Mouse (Mus musculus) testis, postnatal 14 days (tissue): ENCODE results near the gene Grb2.
A peak's percentile ranks its signal among the peaks of the same experiment; 100 is the strongest.

Source experiments
- DNase-seq: peaks from one replicate; pipeline ENCODE4 v3.0.0; 2021; ENCODE audit warnings: low spot score

Grb2 gene

DNA sequence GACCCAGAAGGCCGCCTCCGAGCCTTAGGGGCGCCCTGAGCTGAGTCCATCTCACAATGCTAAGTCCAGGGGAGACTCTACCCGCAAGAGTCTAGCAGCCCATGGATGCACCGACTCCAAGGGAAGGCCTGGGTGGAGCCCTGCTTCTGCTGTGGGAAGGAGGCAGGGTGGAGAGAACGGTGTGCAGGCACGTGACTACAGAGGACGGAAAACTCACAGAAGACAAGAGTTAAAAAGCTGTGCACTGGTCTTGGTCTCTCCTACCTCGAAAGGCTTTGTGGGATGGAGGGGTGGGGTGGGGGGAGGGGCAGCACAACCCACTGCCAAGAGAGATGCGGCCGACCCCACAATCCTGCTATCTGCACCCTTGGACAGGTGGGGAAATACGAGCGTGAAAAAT, 64.1 kb downstream of the Grb2 start:
- no peak for DNase-seq

GRCm38 (mm10) chr11:115643265-115643664, 65.1 kb downstream of the Grb2 start:
- no peak for DNase-seq

DNA sequence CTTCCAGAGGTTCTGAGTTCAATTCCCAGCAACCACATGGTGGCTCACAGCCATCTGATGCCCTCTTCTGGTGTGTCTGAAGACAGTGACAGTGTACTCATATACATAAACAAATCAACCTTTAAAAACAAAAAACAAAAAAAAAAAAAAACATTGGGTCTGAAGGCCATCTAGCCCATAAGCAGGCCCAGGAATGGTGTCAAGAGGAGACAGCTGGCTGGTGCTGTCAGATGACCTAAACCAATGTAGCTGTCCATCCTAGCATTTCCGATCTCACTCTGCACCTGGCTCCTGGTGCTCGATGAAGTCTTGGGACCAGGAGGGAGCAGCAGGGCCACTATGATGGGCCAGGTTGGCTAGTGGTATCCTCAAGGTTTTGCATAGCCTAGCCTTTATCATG, 65.7 kb downstream of the Grb2 start:
- DNase-seq = no peak

- DNase-seq = no peak
Measured at GRCm38 (mm10) chr11:115641664-115642036, 66.7 kb downstream of the Grb2 start.

GRCm38 (mm10) chr11:115640978-115641663, 67.3 kb downstream of the Grb2 start:
- DNase-seq = no peak

GRCm38 (mm10) chr11:115640311-115640828, 68.0 kb downstream of the Grb2 start:
- no peak for DNase-seq

DNA sequence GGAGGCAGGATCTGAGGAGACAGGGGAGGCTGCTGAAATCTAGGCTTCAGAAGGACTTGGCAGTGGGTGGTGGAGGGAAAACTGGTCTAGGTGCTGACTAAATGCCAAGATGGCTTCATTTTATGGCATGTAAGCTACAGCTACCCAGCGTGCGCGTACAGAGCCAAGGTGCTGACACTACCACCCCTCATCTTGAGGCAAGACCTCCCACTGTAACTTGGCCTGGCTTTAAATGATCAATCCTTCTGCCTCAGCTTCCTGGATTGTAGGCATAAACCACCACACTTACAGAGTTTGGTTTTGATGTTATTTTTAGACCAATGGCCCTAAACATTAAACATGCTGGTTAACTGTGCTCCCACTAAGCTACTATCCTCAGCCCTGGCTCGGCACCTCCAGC, 68.9 kb downstream of the Grb2 start:
- no peak for DNase-seq

DNA sequence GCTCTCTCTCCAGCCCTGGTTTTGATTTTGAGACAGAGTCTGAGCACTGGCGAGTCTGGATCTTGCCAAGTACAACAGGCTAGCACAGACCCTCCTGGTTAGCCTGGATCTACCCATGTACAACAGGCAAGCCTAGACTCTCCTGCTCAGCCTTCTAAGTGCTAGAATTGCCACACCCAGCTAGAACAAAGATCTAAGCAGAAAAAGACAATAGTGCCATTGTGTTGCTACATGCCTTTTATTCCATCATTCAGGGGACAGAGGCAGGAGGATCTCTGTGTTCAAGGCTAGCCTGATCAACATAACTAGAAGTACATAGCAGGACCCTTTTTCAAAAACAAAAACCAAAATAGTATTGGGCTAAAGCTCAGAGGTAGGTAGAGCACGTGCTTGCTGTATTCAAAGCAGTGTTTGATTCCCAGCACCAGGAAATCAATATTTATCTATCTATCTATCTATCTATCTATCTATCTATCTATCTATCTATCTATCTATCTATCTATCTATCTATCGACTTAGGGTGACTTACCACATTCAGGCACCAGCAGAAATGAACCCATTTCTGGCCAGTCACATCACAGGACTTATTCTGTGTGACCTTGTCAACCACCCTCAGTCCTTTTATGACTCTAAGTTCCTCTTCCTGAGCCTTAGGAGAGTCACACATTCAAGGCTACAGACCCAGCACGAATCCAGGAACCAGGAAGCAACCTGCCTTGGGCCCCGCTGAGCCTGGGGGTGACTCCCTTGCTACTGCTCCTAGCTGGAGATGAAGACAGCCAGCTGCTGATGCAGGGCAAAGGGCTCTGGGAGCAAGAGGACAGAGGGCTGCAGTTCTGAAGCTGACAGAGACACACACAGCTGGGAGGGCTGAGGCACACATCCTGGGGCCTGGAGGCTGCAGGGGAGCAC, 69.6 kb downstream of the Grb2 start:
- DNase-seq = no peak

- DNase-seq = no peak
Measured at GRCm38 (mm10) chr11:115636960-115637359, 71.4 kb downstream of the Grb2 start.

DNA sequence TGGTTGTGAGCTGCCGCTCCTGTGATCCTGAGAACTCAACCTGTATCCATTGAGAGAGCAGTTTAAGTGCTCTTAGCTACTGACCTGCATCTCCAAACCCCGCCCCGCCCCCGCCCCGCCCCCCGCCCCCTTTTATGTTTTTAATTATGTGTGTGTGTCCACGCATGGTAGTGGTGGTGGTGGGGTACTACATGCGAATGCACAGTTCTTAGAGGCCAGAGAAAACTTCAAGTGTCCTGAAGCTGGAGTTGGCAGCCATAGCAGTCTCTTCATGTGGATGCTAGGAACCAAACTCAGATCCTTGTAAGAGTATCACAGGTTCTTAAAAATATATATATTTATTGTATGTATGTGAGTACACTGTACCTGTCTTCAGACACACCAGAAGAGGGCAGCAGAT, 72.9 kb downstream of the Grb2 start:
- no peak for DNase-seq

DNA sequence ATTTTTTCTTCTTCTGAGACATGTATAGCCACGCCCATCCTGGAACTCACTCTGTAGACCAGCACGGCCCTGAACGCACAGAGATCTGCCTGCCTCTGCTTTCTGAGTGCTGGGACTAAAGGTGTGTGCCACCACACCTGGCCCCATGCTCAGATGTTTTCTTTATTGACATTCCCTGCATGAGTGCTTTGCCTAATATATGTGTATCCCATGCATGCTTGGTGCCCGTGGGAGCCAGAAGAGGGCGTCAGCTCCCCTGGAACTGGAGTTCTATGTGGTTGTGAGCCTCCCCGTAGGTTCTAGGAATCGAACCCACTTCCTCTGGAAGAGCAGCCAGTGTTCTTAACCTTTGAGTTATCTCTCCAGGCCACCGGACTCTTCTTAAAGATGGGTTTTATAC, 73.4 kb downstream of the Grb2 start:
- no peak for DNase-seq

- no peak for DNase-seq
Measured at GRCm38 (mm10) chr11:115634109-115634508, 74.3 kb downstream of the Grb2 start.

- no peak for DNase-seq
Measured at GRCm38 (mm10) chr11:115632862-115633261, 75.5 kb downstream of the Grb2 start.

GRCm38 (mm10) chr11:115632247-115632646, 76.2 kb downstream of the Grb2 start:
- DNase-seq = no peak

DNA sequence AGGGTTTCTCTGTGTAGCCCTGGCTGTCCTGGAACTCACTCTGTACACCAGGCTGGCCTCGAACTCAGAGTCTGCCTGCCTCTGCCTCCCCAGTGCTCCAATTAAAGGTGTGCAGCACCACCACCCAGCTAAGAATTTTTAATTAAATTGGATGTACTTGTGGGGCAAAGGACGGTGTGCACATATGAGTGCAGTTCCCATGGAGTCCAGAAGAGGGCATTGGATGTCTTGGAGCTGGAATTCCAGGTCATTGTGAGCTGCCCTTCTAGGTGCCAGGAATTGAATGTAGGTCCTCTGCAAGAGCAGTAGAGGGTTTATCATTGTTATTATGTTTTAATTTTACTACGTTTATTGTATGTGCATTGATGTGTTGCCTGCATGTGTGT, 76.9 kb downstream of the Grb2 start:
- DNase-seq = no peak

DNA sequence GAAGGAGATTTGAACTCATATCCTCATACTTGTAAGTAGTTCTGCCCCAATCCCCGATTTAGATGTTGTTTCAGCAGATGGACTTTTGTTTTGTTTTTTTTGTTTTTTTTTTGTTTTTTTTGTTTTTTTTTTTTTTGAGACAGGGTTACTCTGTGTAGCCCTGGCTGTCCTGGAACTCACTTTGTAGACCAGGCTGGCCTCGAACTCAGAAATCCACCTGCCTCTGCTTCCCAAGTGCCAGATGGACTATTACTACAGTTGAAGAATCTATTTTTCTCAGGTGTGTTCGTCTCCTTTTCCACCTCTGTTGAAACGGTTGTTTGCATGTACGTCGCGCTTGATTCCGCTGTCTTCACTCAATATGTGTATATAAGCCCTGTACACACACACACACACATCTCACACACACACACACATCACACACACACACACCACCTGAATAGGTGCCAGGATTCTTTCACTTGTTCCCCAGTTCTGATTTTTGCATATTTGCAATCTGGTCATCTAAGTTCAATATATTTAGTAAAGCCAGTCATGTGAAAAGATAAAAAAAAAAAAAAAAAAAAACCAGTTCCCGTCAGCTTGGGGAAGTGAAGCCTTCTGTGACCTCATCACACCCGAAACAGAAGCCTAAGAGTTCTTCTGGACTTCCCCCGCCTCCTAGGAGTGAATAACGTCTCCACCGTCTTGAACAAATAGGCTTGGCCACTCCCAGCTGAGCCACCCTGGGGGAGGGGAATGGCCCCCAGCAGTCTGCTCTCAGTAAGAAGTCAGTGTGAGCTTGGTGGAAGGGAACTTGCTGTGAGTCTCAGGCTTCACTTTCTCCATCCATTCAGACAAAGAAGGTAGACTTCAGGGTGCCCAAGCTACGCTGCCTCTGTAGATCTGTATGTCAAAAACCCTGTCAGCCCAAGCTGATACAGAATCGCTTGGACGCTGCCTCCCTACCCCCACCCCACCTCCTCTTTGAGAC, 77.6 kb downstream of the Grb2 start:
- no peak for DNase-seq

GRCm38 (mm10) chr11:115629734-115630531, 78.5 kb downstream of the Grb2 start:
- DNase-seq = no peak

GRCm38 (mm10) chr11:115628465-115629101, 79.8 kb downstream of the Grb2 start:
- DNase-seq = no peak

- peak; percentile 100 for DNase-seq
Measured at GRCm38 (mm10) chr11:115627705-115628464, 80.5 kb downstream of the Grb2 start, which contains the start of gene Slc25a19. Slc25a19 (minus strand) TSS chr11:115628295.
